Mouse (Mus musculus) cerebellum, postnatal 25 days (tissue): Measurements from ENCODE around the gene Mrps14.

ENCODE experiments used
- DNase-seq, 2 experiments: peaks; one replicate each; pipeline ENCODE4 v3.0.0; 2021; ENCODE audit warnings: mixed read lengths in 2 of 2

The Mrps14 gene

GRCm38 (mm10) chr1:160231013-160231412, 36.0 kb downstream of the Mrps14 start:
- peak in 1 of 2 experiments; percentile 55 for DNase-seq

- no peak for DNase-seq
Observed at GRCm38 (mm10) chr1:160232113-160232512, 37.1 kb downstream of the Mrps14 start.

- no peak for DNase-seq
Observed at GRCm38 (mm10) chr1:160233921-160234320, 38.9 kb downstream of the Mrps14 start.

- no peak for DNase-seq
Observed at GRCm38 (mm10) chr1:160237981-160238380, 43.0 kb downstream of the Mrps14 start.

GRCm38 (mm10) chr1:160238852-160239443, 43.9 kb downstream of the Mrps14 start:
- no peak for DNase-seq

GRCm38 (mm10) chr1:160240091-160240490, 45.1 kb downstream of the Mrps14 start:
- DNase-seq, result peak in 1 of 2 experiments; percentile 57

- no peak for DNase-seq
Observed at GRCm38 (mm10) chr1:160244689-160245088, 49.7 kb downstream of the Mrps14 start.

GRCm38 (mm10) chr1:160245954-160246353, 50.9 kb downstream of the Mrps14 start:
- no peak for DNase-seq

- no peak for DNase-seq
Observed at GRCm38 (mm10) chr1:160246844-160247243, 51.8 kb downstream of the Mrps14 start.

GRCm38 (mm10) chr1:160247473-160247872, 52.5 kb downstream of the Mrps14 start:
- no peak for DNase-seq

GRCm38 (mm10) chr1:160249786-160250185, 54.8 kb downstream of the Mrps14 start:
- no peak for DNase-seq

- DNase-seq, result no peak
Observed at GRCm38 (mm10) chr1:160250782-160251181, 55.8 kb downstream of the Mrps14 start.

- DNase-seq, result no peak
Observed at GRCm38 (mm10) chr1:160251388-160252007, 56.5 kb downstream of the Mrps14 start.
